16 mouse cellular contexts compared by ENCODE assay signal in the genomic region with DNA sequence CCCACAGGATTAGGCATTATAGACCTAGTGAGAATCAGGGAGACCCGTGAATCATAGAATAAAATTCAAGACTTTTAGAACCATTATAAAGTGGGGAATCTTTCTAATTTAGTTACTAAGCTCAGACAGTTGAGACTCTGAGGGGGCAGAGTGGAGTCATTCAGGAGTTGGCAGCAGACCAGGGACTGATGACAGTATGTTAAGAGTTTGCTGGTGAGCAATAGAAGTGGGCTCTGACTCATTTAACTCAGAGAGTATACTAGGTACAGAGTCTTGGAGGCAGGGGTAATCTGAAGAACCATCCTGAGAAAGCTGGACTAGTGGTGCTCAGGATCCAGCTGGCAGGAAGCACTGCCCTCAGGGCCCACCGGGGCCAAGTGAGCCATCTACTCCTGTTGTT.
DNase-seq lines count a peak whose midpoint lies in the region; ATAC-seq and TF ChIP-seq lines count a peak whose summit lies in the region.
"Had no signal": no experiment of that assay in that cellular context is flagged by ENCODE, and none has a peak within 500 bp of the region (broad histone marks: within the 10 kb centered on the region; RNA-seq: fewer than 3 reads in every experiment).

No protein-coding gene starts in this region.

- no peaks in the 10 kb centered on the region for H3K36me3 ChIP-seq in midbrain, embryonic 13.5 days
- no peaks in the 10 kb centered on the region for H3K36me3 ChIP-seq in limb, embryonic 10.5 days
- no peaks in the 10 kb centered on the region for H3K36me3 ChIP-seq in hindbrain, embryonic 10.5 days
- H3K36me3 ChIP-seq: liver, embryonic 12.5 days; neural tube, embryonic 12.5 days; stomach, embryonic 15.5 days had no signal

- no peaks in the 10 kb centered on the region for H3K4me1 ChIP-seq in midbrain, embryonic 13.5 days (replicated peaks)
- peaks cover 14% of the 10 kb centered on the region for H3K4me1 ChIP-seq in limb, embryonic 10.5 days
- peaks cover 10% of the 10 kb centered on the region; the same call in 1 of the 2 replicates for H3K4me1 ChIP-seq in hindbrain, embryonic 10.5 days (replicated peaks)
- H3K4me1 ChIP-seq: liver, embryonic 12.5 days; neural tube, embryonic 12.5 days; stomach, embryonic 15.5 days had no signal

- WGBS in midbrain, embryonic 13.5 days = 90% methylated on average over 2 of the region's 2 CpGs
- WGBS in limb, embryonic 10.5 days = 80% methylated on average over 2 of the region's 2 CpGs
- WGBS in hindbrain, embryonic 10.5 days = 84% methylated on average over 2 of the region's 2 CpGs

- H3K27ac ChIP-seq in layer of hippocampus, adult 2 months = no peak overlapping the region
- H3K27ac ChIP-seq in midbrain, embryonic 13.5 days = no peak overlapping the region
- H3K27ac ChIP-seq in limb, embryonic 10.5 days = no peak overlapping the region
- H3K27ac ChIP-seq in hindbrain, embryonic 10.5 days = no peak overlapping the region
- H3K27ac ChIP-seq: liver, embryonic 12.5 days; neural tube, embryonic 12.5 days; stomach, embryonic 15.5 days had no signal

- ATAC-seq in midbrain, embryonic 13.5 days = no peak
- ATAC-seq: intestine, embryonic 16.5 days; liver, embryonic 12.5 days; midbrain, embryonic 16.5 days had no signal

- H3K4me2 ChIP-seq in midbrain, embryonic 13.5 days (replicated peaks) = no peak overlapping the region
- H3K4me2 ChIP-seq: liver, embryonic 12.5 days; neural tube, embryonic 12.5 days; stomach, embryonic 15.5 days had no signal

- no peak overlapping the region for H3K9ac ChIP-seq in midbrain, embryonic 13.5 days (replicated peaks)
- H3K9ac ChIP-seq: liver, embryonic 12.5 days; neural tube, embryonic 12.5 days; stomach, embryonic 15.5 days had no signal

- TF ChIP-seq CTCF in layer of hippocampus, adult 2 months (conservative IDR thresholded peaks at IDR 0.05) = no peak

- H3K27me3 ChIP-seq in midbrain, embryonic 13.5 days = no peaks in the 10 kb centered on the region
- H3K27me3 ChIP-seq in limb, embryonic 10.5 days (ENCODE audit: low read depth, poor library complexity, severe bottlenecking) = no peaks in the 10 kb centered on the region
- H3K27me3 ChIP-seq in hindbrain, embryonic 10.5 days (ENCODE audit: insufficient read depth, poor library complexity, severe bottlenecking) = no peaks in the 10 kb centered on the region
- H3K27me3 ChIP-seq: liver, embryonic 12.5 days; neural tube, embryonic 12.5 days; stomach, embryonic 15.5 days had no signal

- H3K4me3 ChIP-seq in layer of hippocampus, adult 2 months = no peak overlapping the region
- no peak overlapping the region for H3K4me3 ChIP-seq in midbrain, embryonic 13.5 days (replicated peaks)
- no peak overlapping the region for H3K4me3 ChIP-seq in limb, embryonic 10.5 days
- H3K4me3 ChIP-seq in hindbrain, embryonic 10.5 days = no peak overlapping the region
- H3K4me3 ChIP-seq: liver, embryonic 12.5 days; neural tube, embryonic 12.5 days; stomach, embryonic 15.5 days had no signal

- peak; percentile 18 to 28 for DNase-seq in layer of hippocampus, adult 2 months (ENCODE audit: low spot score in 2 of 2)
- no peak for DNase-seq in layer of hippocampus, postnatal 14 days (ENCODE audit: low spot score in 2 of 2)
- peak; percentile 87 for DNase-seq in brain, adult 2 months (ENCODE audit: low read depth, low spot score)
- DNase-seq in left cerebral cortex, adult 9 months (ENCODE audit: low spot score in 2 of 2) = peak; percentile 23 to 65
- DNase-seq in limb, embryonic 10.5 days (ENCODE audit: low spot score) = no peak
- DNase-seq in hindbrain, embryonic 10.5 days (ENCODE audit: low spot score) = no peak
- DNase-seq: cerebellum, adult 2 months; embryo, embryonic 11 days; heart, postnatal 36 days; thymus, postnatal 4 days had no signal

- H3K9me3 ChIP-seq in midbrain, embryonic 13.5 days = no peaks in the 10 kb centered on the region
- no peaks in the 10 kb centered on the region for H3K9me3 ChIP-seq in limb, embryonic 10.5 days (replicated peaks)
- H3K9me3 ChIP-seq in hindbrain, embryonic 10.5 days = no peaks in the 10 kb centered on the region
- H3K9me3 ChIP-seq: liver, embryonic 12.5 days; neural tube, embryonic 12.5 days; stomach, embryonic 15.5 days had no signal

Comparison
In these comparisons a context has a peak if more than half of its experiments do, and no peak if none do; other contexts are left out.
1. DNase-seq: peak in layer of hippocampus, adult 2 months (2 of 2), brain, adult 2 months (single experiment) and left cerebral cortex, adult 9 months (2 of 2); none in layer of hippocampus, postnatal 14 days (0 of 2), limb, embryonic 10.5 days (single experiment) and hindbrain, embryonic 10.5 days (single experiment).